Comparison of ENCODE assay signal across 18 mouse cellular contexts in the genomic region with DNA sequence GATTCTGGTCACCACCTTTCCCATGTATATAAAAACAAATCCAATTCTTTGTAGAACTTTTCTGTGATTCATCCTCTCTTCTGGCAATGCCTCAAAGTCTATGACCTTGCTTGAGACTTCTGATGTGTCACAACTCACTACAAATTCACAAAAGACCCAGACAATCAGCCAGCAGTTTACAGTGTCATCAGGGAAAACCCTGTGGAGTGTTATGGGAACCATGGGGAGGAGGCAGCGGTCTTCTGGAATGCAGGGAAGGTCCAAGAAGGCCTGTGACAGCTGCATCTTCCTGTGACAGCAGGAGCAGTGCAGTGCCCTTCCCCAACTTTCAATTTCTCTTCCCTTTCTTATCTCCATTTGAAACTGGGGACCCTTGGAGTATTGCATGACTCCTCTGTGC.
DNase-seq lines count a peak whose midpoint lies in the region; ATAC-seq and TF ChIP-seq lines count a peak whose summit lies in the region.
"Had no signal": no experiment of that assay in that cellular context is flagged by ENCODE, and none has a peak within 500 bp of the region (broad histone marks: within the 10 kb centered on the region; RNA-seq: fewer than 3 reads in every experiment).

No protein-coding gene starts in this region.

- 38% methylated on average over 1 of the region's 1 CpGs for WGBS in lung, embryonic 14.5 days
- 63% methylated on average over 1 of the region's 1 CpGs for WGBS in limb, embryonic 15.5 days
- 72% methylated on average over 1 of the region's 1 CpGs for WGBS in intestine, postnatal 0 days

- H3K36me3 ChIP-seq in lung, embryonic 14.5 days (ENCODE audit: insufficient read depth), result no peaks in the 10 kb centered on the region
- H3K36me3 ChIP-seq in limb, embryonic 15.5 days, result no peaks in the 10 kb centered on the region
- no peaks in the 10 kb centered on the region for H3K36me3 ChIP-seq in intestine, postnatal 0 days (ENCODE audit: control insufficient read depth, insufficient read depth)
- H3K36me3 ChIP-seq: forebrain, embryonic 15.5 days; G1E; hindbrain, embryonic 10.5 days; midbrain, embryonic 13.5 days; stomach, embryonic 15.5 days had no signal

- H3K27ac ChIP-seq in lung, embryonic 14.5 days (ENCODE audit: low read depth), result peak overlapping the region; percentile 50; the same call in 1 of the 2 replicates
- 0 out of 2 replicates have a peak overlapping the region, but pooled peaks have one; percentile 50 for H3K27ac ChIP-seq in limb, embryonic 15.5 days
- no peak overlapping the region for H3K27ac ChIP-seq in intestine, postnatal 0 days (ENCODE audit: low read depth, low read length)
- H3K27ac ChIP-seq: forebrain, embryonic 15.5 days; hindbrain, embryonic 10.5 days; midbrain, embryonic 13.5 days; stomach, embryonic 15.5 days had no signal

- 0 out of 2 replicates have a peak, but pooled peaks cover 3% of the 10 kb centered on the region for H3K4me1 ChIP-seq in lung, embryonic 14.5 days (ENCODE audit: insufficient read depth)
- 0 out of 2 replicates have a peak, but pooled peaks cover 9% of the 10 kb centered on the region for H3K4me1 ChIP-seq in limb, embryonic 15.5 days
- H3K4me1 ChIP-seq in intestine, postnatal 0 days (replicated peaks; ENCODE audit: control insufficient read depth, insufficient read depth, low read length), result peaks cover 3% of the 10 kb centered on the region; the same call in 1 of the 2 replicates
- H3K4me1 ChIP-seq: forebrain, embryonic 15.5 days; hindbrain, embryonic 10.5 days; midbrain, embryonic 13.5 days; stomach, embryonic 15.5 days had no signal

- ATAC-seq in lung, embryonic 14.5 days (ENCODE audit: insufficient read depth), result peak; percentile 47; the same call in 1 of the 2 replicates
- no peak for ATAC-seq in limb, embryonic 15.5 days (ENCODE audit: insufficient number of reproducible peaks, low FRiP score, low TSS enrichment, low read depth)
- ATAC-seq in intestine, postnatal 0 days, result no peak
- ATAC-seq: forebrain, embryonic 15.5 days; intestine, embryonic 16.5 days; midbrain, embryonic 13.5 days had no signal

- H3K9me3 ChIP-seq in lung, embryonic 14.5 days (ENCODE audit: low read depth, low read length), result no peaks in the 10 kb centered on the region
- H3K9me3 ChIP-seq in limb, embryonic 15.5 days, result no peaks in the 10 kb centered on the region
- no peaks in the 10 kb centered on the region for H3K9me3 ChIP-seq in intestine, postnatal 0 days (ENCODE audit: control insufficient read depth)
- H3K9me3 ChIP-seq: forebrain, embryonic 15.5 days; G1E; hindbrain, embryonic 10.5 days; midbrain, embryonic 13.5 days; stomach, embryonic 15.5 days had no signal

- H3K27me3 ChIP-seq in lung, embryonic 14.5 days (ENCODE audit: insufficient read depth, low read length), result no peaks in the 10 kb centered on the region
- H3K27me3 ChIP-seq in limb, embryonic 15.5 days, result no peaks in the 10 kb centered on the region
- no peaks in the 10 kb centered on the region for H3K27me3 ChIP-seq in intestine, postnatal 0 days (replicated peaks; ENCODE audit: control insufficient read depth, insufficient read depth, low read length)
- H3K27me3 ChIP-seq: forebrain, embryonic 15.5 days; midbrain, embryonic 13.5 days; stomach, embryonic 15.5 days had no signal

- DNase-seq in lung, embryonic 14.5 days, result peak; percentile 68
- DNase-seq in lung, postnatal 25 days (ENCODE audit: low spot score), result no peak
- DNase-seq in Muller cell, postnatal 12 days (ENCODE audit: inconsistent ontology term), result peak; percentile 88
- DNase-seq in adrenal gland, adult 8-10 months, result peak; percentile 42
- no peak for DNase-seq in testis, postnatal 14 days (ENCODE audit: low spot score)
- DNase-seq: cerebellum, adult 8-10 months; layer of hippocampus, postnatal 36 days; right cerebral cortex, adult 18-20 months; spleen, adult 18-20 months had no signal

- no peak overlapping the region for H3K9ac ChIP-seq in lung, embryonic 14.5 days
- H3K9ac ChIP-seq in limb, embryonic 15.5 days, result no peak overlapping the region
- H3K9ac ChIP-seq in intestine, postnatal 0 days (ENCODE audit: low read depth, low read length), result no peak overlapping the region
- H3K9ac ChIP-seq: forebrain, embryonic 15.5 days; midbrain, embryonic 13.5 days; stomach, embryonic 15.5 days had no signal

- no peak for TF ChIP-seq CTCF in lung, embryonic 14.5 days (IDR thresholded peaks at IDR 0.05; ENCODE audit: low read depth)
- TF ChIP-seq CTCF in intestine, postnatal 0 days (IDR thresholded peaks at IDR 0.05; ENCODE audit: low read depth), result no peak

- no peak overlapping the region for H3K4me3 ChIP-seq in lung, embryonic 14.5 days (ENCODE audit: low read depth, low read length)
- H3K4me3 ChIP-seq in limb, embryonic 15.5 days, result no peak overlapping the region
- no peak overlapping the region for H3K4me3 ChIP-seq in intestine, postnatal 0 days (ENCODE audit: low read depth, low read length)
- H3K4me3 ChIP-seq: forebrain, embryonic 15.5 days; hindbrain, embryonic 10.5 days; midbrain, embryonic 13.5 days; stomach, embryonic 15.5 days had no signal

- no peak overlapping the region for H3K4me2 ChIP-seq in lung, embryonic 14.5 days
- H3K4me2 ChIP-seq in limb, embryonic 15.5 days, result no peak overlapping the region
- H3K4me2 ChIP-seq in intestine, postnatal 0 days (replicated peaks; ENCODE audit: low read depth), result no peak overlapping the region
- H3K4me2 ChIP-seq: forebrain, embryonic 15.5 days; liver, embryonic 11.5 days; midbrain, embryonic 13.5 days; stomach, embryonic 15.5 days had no signal

Comparison
In these comparisons a context has a peak if more than half of its experiments do, and no peak if none do; other contexts are left out.
1. DNase-seq: peak in lung, embryonic 14.5 days (single experiment), Muller cell, postnatal 12 days (single experiment) and adrenal gland, adult 8-10 months (single experiment); none in lung, postnatal 25 days (single experiment) and testis, postnatal 14 days (single experiment).